Mouse (Mus musculus) heart, adult 2 months (tissue): ENCODE measurements at regions not wholly inside any gene's neighbourhood (a gene's known extent, or its start where the extent isn't known, plus 50 kb on each side); places are given as distances from the start of the nearest gene placed in this dataset.

Experiments
- CTCF ChIP-seq: fragments of 200-600 bp; IDR thresholded peaks from 2 replicates; pipeline ENCODE4 v1.8.1; 2022; ENCODE audit warnings: antibody characterized with exemption, mild to moderate bottlenecking, moderate library complexity
- EP300 ChIP-seq: fragments of 200-500 bp; IDR thresholded peaks from 2 replicates; pipeline ENCODE4 v1.6.1; 2011; ENCODE audit warnings: low read depth, low read length, control low read depth; ENCODE audit not compliant: insufficient read depth
- POLR2A ChIP-seq: fragments of 200-500 bp; IDR thresholded peaks from 2 replicates; pipeline ENCODE4 v1.6.1; 2011; ENCODE audit warnings: mild to moderate bottlenecking, low read depth, low read length, control low read depth; ENCODE audit not compliant: insufficient read depth

GRCm38 (mm10) chr13:107485400-107486017, 463.6 kb upstream of the Kif2a start:
- TF ChIP-seq EP300 (no peak), CTCF (no peak), POLR2A (no peak)
